Mouse (Mus musculus) liver (tissue): ENCODE data around the gene Cfap74.
A peak's percentile ranks its signal among the peaks of the same experiment; 100 is the strongest.
"Not testable (repeated sequence)": the region's sequence is repeated elsewhere in the genome, so short reads cannot be mapped to it uniquely, and the experiment has no call there.

Experiments used
- DNase-seq: peaks from one replicate; pipeline ENCODE4 v3.0.0-alpha.2; 2020; ENCODE audit warnings: mixed read lengths

The Cfap74 gene

GRCm38 (mm10) chr4:155470263-155470953 lies 61.4 kb downstream of the Cfap74 start:
- no peak for DNase-seq

- DNase-seq: no peak
These were observed 62.0 kb downstream of the Cfap74 start for GRCm38 (mm10) chr4:155470997-155471396.

DNA sequence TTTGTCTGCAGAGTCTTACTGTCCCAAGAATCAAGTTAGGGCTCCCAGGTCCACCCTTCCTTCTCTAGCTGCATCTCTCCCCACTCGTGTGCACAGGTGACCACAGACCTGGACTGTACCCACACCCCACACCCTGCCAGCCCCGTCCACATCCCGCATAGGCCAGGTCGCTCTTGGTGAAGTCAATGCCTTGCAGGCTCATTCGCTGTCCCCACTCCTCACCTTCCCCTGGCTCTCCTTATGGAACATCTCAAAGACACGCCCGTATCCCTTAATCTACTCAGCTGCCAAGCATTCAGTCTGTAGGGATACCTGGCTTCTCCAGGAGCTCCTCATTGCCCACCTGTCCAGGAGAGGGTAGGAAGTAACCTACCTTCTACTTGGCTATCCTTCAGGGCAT lies 62.4 kb downstream of the Cfap74 start:
- no peak for DNase-seq

DNA sequence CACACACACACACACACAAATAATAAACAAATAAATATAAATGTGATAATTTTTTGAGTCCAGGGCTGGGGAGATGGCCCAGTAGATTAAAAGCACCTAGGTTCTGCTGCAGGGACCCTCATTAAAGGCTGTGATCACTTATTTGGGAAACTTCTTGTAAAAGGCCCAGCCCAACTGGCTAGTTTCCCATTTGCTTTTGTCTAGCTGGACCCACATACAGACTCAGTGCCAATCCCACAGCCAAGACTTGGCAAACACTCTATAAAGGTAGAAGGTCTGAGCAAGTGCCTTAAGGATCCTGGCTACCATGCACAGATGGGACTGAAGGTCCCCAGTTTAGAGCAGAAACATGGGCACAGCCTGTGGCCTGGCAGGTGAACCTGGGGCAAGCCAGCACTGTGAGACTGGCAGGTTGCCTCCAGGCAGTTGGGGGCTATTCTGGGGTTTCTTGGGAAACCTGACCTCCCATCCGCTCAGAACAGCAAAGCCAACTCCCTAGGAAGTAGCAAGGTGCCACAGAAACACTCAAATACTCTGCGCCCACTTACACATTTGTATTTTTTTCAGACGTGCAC lies 63.8 kb downstream of the Cfap74 start:
- DNase-seq: no peak

GRCm38 (mm10) chr4:155473319-155473718 lies 64.3 kb downstream of the Cfap74 start:
- DNase-seq: peak; percentile 19

GRCm38 (mm10) chr4:155473796-155474195 lies 64.8 kb downstream of the Cfap74 start:
- DNase-seq: not testable (repeated sequence)

DNA sequence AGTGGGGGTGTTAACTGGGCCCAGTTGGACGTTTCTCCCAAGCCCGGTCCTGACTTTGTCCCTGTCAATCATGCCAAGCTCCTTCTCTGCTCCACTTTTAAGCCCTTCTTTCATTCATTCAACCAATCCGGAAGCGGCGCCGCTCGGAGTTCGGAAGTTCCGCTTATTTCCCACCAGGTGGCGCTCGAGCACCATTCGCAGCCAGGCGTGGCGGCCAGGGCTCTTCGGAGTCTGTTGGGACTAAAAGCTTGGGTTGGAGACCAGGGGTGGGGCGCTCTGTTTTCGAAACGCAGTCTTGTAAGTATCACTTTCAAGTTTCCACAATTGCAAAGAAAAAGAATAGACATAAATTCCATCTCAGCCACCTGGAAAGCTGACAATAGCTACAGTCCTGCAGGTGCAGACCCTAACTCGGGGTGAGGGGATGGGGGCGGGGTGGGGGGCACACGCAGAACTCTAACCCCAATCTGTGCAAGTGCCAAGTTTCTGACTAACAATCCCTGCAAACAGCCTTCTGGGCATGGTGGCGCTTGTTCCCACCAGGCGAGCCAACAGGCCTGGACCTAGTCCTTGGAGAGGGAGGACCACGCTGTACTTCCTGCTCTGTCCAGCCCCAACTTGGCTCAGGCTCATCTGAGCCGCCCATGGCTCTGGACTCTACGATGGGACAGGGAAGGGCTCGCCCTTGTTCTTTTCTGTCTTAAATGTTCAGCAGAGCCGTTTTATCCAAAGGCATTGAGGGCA lies 72.6 kb downstream of the Cfap74 start:
- peak; percentile 79 for DNase-seq

GRCm38 (mm10) chr4:155482125-155482480 lies 73.1 kb downstream of the Cfap74 start:
- DNase-seq: no peak

GRCm38 (mm10) chr4:155482733-155483540 lies 73.9 kb downstream of the Cfap74 start:
- DNase-seq: no peak

- no peak for DNase-seq
These were observed 76.5 kb downstream of the Cfap74 start for GRCm38 (mm10) chr4:155485521-155485920.

GRCm38 (mm10) chr4:155487746-155488145 lies 78.8 kb downstream of the Cfap74 start:
- DNase-seq: no peak

DNA sequence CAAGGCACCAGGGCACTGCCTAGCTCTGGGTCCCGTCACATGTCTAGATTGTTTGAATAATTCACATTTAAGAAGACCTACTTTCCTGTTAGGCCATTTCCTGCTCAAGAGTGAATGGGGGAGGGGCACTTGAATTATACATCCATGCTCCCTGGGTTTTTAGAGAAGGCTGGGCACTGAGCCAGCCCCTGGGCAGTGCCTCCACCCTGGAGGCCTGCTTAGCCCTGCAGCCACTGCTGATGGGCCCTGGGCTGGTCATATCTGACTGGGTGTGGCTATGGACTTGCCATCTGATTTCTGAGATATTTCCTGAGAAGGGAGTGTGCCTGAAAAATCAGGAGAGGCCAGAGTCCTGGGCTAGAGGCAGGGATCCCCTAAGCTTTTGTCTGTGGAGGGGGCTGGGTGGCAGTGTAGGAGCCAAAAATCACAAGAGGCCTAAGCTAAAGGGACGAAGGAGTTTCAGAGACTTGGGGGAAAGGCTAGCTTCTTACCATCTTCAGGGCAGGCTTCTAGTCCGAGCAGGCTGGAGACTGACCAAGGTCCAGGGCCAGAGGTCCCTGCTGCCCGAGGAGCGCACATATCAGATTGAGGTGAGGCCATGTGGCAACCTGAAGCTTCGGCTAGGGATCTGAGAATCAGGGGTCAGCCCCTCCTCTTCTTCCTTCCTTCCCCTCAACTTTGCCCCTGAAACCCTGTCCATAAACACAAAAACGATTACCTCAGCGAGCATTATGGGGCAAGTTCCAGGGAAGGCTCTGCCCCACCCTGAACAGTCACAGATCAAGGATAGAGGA lies 79.4 kb downstream of the Cfap74 start:
- DNase-seq: peak; percentile 75

GRCm38 (mm10) chr4:155489101-155489970 lies 80.3 kb downstream of the Cfap74 start:
- peak; percentile 21 for DNase-seq

DNA sequence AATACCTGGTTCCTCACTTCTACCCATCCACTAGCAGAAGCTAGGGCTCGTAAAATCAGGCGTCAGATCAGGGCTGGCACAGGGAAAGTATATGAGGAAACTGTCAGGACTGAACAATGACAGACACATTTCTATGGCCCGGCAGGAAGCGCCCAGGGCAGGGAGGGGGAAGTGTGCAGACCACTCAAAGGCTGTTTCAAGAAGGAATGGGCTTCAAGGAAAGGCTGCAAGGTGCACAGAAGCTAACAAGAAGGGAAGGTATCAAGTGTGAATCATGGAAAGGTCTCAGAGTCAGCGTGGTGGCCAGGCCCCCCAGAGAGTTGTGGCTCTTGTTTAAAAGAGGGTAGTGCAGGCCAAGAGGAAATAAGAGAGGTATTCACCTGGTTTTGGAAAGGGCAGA lies 81.5 kb downstream of the Cfap74 start:
- no peak for DNase-seq

DNA sequence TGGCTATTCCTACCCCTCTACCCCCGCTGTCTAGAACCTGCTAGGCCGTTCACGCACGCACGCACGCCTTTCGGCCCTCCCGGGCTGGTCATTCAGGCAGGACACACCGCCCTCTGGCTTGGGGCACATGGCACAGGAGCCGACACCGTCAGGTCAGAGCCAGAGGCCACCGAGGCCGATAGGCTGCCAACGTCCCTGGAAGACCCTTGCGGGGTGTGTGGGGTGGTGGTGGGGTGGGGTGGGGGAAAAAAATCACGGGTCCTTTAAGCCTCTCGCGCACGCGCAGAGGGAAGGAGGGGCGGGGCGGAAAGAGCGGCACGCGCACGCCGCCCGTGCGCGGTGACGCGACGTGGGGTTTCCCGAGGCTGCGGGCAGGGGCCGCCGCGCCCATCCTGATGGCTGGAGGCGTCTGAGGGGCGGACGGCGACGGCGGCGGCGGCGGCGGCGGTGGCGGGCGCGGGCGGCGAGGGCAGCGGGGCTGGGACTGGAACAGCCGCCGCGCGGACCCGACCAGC lies 82.1 kb downstream of the Cfap74 start, which contains the start of gene Gnb1:
TSS of gene Gnb1 (plus strand) at position 372 of the 515 bp plus-strand sequence.
- DNase-seq: peak; percentile 92

GRCm38 (mm10) chr4:155491529-155492130 lies 82.6 kb downstream of the Cfap74 start:
- peak; percentile 11 for DNase-seq

GRCm38 (mm10) chr4:155492131-155492633 lies 83.2 kb downstream of the Cfap74 start:
- peak; percentile 68 for DNase-seq

GRCm38 (mm10) chr4:155494891-155495290 lies 85.9 kb downstream of the Cfap74 start:
- DNase-seq: no peak

GRCm38 (mm10) chr4:155497963-155498362 lies 89.0 kb downstream of the Cfap74 start:
- no peak for DNase-seq

- DNase-seq: no peak
These were observed 92.1 kb downstream of the Cfap74 start for GRCm38 (mm10) chr4:155501126-155501525.
